Mouse (Mus musculus) retina, adult 2 months (tissue): ENCODE measurements around the gene Rtp1.
A peak's percentile ranks its signal among the peaks of the same experiment; 100 is the strongest.

Experiments used
- DNase-seq: peaks from one replicate; pipeline ENCODE4 v3.0.0-alpha.2; 2012; ENCODE audit warnings: low read depth, low spot score

Gene Rtp1

GRCm38 (mm10) chr16:23428647-23429319 is at the start of gene Rtp1:
TSS of gene Rtp1 (plus strand) at chr16:23429133.
- no peak for DNase-seq

GRCm38 (mm10) chr16:23379536-23380230 is 49.2 kb upstream of the Rtp1 start:
- no peak for DNase-seq

- no peak for DNase-seq
Measured at GRCm38 (mm10) chr16:23384304-23384703, 44.6 kb upstream of the Rtp1 start.

GRCm38 (mm10) chr16:23397931-23398330 is 31.0 kb upstream of the Rtp1 start:
- DNase-seq = no peak

- no peak for DNase-seq
Measured at GRCm38 (mm10) chr16:23401463-23401862, 27.5 kb upstream of the Rtp1 start.

- DNase-seq = no peak
Measured at GRCm38 (mm10) chr16:23401959-23402358, 27.0 kb upstream of the Rtp1 start.

- DNase-seq = peak; percentile 23
Measured at GRCm38 (mm10) chr16:23403008-23403755, 25.8 kb upstream of the Rtp1 start.

- no peak for DNase-seq
Measured at GRCm38 (mm10) chr16:23412930-23413329, 16.0 kb upstream of the Rtp1 start.

- DNase-seq = no peak
Measured at GRCm38 (mm10) chr16:23416261-23416656, 12.7 kb upstream of the Rtp1 start.

GRCm38 (mm10) chr16:23416657-23417293 is 12.2 kb upstream of the Rtp1 start:
- DNase-seq = no peak

- DNase-seq = no peak
Measured at GRCm38 (mm10) chr16:23417456-23418240, 11.3 kb upstream of the Rtp1 start.

GRCm38 (mm10) chr16:23419565-23420085 is 9.3 kb upstream of the Rtp1 start:
- DNase-seq = no peak

- DNase-seq = no peak
Measured at GRCm38 (mm10) chr16:23423825-23424224, 5.1 kb upstream of the Rtp1 start.

- no peak for DNase-seq
Measured at GRCm38 (mm10) chr16:23427701-23428100, 1.2 kb upstream of the Rtp1 start.

- DNase-seq = no peak
Measured at GRCm38 (mm10) chr16:23429991-23430390, 1.1 kb downstream of the Rtp1 start.

- no peak for DNase-seq
Measured at GRCm38 (mm10) chr16:23437404-23438166, 8.7 kb downstream of the Rtp1 start.

- no peak for DNase-seq
Measured at GRCm38 (mm10) chr16:23444231-23444630, 15.3 kb downstream of the Rtp1 start.

GRCm38 (mm10) chr16:23449946-23450345 is 21.0 kb downstream of the Rtp1 start:
- DNase-seq = no peak

- no peak for DNase-seq
Measured at GRCm38 (mm10) chr16:23450816-23451215, 21.9 kb downstream of the Rtp1 start.

GRCm38 (mm10) chr16:23452476-23452875 is 23.5 kb downstream of the Rtp1 start:
- no peak for DNase-seq
